Mouse (Mus musculus): ENCODE data around the gene Patj. TPM values are rescaled to one million over a fixed set of nuclear protein-coding genes. Genes with fewer than 3 reads are reported as not detected.

Gene Patj
- polyA plus RNA-seq, 1 experiment from 2014 or later = 33.2 TPM

DNA sequence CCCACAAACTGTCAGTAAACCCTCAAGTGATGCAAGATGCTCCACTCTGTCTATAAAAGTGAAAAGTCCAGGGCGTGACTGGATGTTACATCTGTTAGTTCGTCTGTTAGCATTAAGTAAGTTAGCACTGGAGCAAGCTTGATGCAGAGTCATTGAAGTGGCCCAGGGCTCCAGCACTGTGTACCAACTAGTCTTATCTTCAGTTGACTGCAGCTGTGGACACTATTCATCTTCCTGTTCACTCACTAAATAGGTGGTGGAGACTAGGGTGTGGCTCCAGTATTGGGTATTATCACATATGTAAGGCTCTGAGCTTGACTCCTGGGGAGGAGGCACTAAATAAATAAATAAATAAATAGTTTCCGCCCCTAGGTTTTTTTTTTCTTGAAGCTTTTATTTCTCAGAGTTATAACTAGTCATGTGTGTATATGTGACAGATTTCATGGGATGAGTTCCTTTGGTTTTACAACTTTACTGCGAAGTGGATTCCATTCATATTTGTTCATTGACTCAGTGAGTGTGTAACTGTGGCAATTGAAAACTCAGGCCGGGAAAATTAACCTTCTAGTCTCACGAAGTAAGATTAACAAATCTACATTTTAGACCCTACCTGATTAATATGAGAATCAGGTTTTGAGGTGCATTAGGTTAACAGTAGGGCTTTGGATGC lies 168.7 kb downstream of the Patj start:
- no peaks in the 10 kb centered on the region for H3K36me3 ChIP-seq (ENCODE audit: control insufficient read depth, insufficient read depth, low read length)
- H3K27me3 ChIP-seq (ENCODE audit: control insufficient read depth, insufficient read depth, low read length) = no peaks in the 10 kb centered on the region
- WGBS = 85% methylated on average over 6 of the region's 6 CpGs
- no peak overlapping the region for H3K4me2 ChIP-seq (replicated peaks; ENCODE audit: low read depth, low read length)
- H3K4me3 ChIP-seq (ENCODE audit: low read length) = no peak overlapping the region
- H3K9me3 ChIP-seq (ENCODE audit: control insufficient read depth, low read length) = no peaks in the 10 kb centered on the region
- no peak for ATAC-seq (ENCODE audit: low FRiP score, low TSS enrichment)
- 0 out of 2 replicates have a peak, but pooled peaks cover 3% of the 10 kb centered on the region for H3K4me1 ChIP-seq (ENCODE audit: control insufficient read depth, insufficient read depth, low read length)
- no peak overlapping the region for H3K9ac ChIP-seq (ENCODE audit: low read depth, low read length)
- no peak overlapping the region for H3K27ac ChIP-seq (ENCODE audit: low read depth, low read length)

DNA sequence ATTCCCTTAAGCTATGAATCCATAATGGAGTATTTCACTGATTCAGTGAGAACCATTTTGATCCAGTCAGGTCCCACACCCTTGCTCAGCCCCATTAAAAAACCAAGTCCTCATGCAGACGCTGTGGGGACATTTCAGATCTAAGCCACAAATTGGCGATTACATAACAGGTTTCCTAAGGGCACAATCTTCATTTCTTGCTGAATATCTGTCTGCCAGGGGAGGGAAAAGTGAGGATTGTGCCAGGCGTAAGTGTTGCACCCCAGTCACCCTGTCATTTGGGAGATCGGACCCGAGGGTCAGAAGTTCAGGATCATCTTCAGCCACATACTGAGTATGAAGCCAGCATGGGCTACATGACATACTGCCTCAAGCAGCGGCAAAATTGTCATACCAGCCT lies 171.2 kb downstream of the Patj start:
- Histone ChIP-seq H3K4me3 (ENCODE audit: low read length) (no peak overlapping the region), H3K9ac (ENCODE audit: low read depth, low read length) (no peak overlapping the region), H3K9me3 (ENCODE audit: control insufficient read depth, low read length) (no peaks in the 10 kb centered on the region), H3K36me3 (ENCODE audit: control insufficient read depth, insufficient read depth, low read length) (no peaks in the 10 kb centered on the region), H3K4me2 (replicated peaks; ENCODE audit: low read depth, low read length) (no peak overlapping the region), H3K27ac (ENCODE audit: low read depth, low read length) (no peak overlapping the region), H3K27me3 (ENCODE audit: control insufficient read depth, insufficient read depth, low read length) (no peaks in the 10 kb centered on the region), H3K4me1 (ENCODE audit: control insufficient read depth, insufficient read depth, low read length) (no peaks in the 10 kb centered on the region)
- WGBS = 88% methylated on average over 6 of the region's 6 CpGs
- ATAC-seq (ENCODE audit: low FRiP score, low TSS enrichment) = no peak

DNA sequence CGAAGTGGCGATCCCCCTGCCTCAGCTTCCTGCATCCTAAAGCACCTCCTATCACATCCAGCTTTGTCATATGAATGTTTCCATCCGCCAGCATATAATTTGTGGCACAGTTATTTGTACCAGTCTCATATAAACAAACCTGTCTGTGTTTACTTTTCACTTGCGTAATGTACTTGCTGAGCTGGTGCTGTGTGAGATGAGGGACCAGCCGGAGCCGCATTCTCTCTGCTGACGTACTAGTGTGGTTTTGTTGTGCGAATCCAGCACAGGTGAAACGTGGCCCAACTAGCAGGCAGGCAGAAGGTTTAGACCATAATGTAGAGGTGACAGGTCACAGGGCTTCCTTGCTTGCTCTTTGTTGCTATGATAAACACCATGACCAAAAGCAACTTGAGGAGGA lies 171.9 kb downstream of the Patj start:
- WGBS = 90% methylated on average over 9 of the region's 9 CpGs
- Histone ChIP-seq H3K36me3 (ENCODE audit: control insufficient read depth, insufficient read depth, low read length) (no peaks in the 10 kb centered on the region), H3K27me3 (ENCODE audit: control insufficient read depth, insufficient read depth, low read length) (no peaks in the 10 kb centered on the region), H3K4me3 (ENCODE audit: low read length) (no peak overlapping the region), H3K9ac (ENCODE audit: low read depth, low read length) (no peak overlapping the region), H3K4me1 (ENCODE audit: control insufficient read depth, insufficient read depth, low read length) (no peaks in the 10 kb centered on the region), H3K27ac (ENCODE audit: low read depth, low read length) (no peak overlapping the region), H3K9me3 (ENCODE audit: control insufficient read depth, low read length) (no peaks in the 10 kb centered on the region), H3K4me2 (replicated peaks; ENCODE audit: low read depth, low read length) (no peak overlapping the region)
- ATAC-seq (ENCODE audit: low FRiP score, low TSS enrichment) = no peak

DNA sequence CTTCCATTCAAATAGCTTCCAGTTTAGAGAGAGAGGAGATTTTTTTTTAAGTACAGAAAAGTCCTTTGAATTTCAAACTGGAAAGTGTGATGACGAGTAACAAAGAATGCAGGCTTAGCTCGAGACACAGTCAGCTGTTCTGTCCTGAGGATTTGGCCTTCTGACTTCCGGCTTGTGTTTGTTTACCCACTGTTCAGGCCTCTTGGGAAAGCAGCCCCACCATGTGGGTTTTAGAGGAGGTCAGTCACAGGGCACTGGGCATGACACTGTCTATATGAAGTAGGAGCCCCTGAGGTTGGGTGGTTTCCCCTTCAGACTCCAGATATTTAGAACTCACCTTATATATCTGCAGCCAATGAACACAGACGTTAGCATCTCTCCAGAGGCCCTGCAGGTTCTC lies 174.3 kb downstream of the Patj start:
- no peak overlapping the region for H3K4me3 ChIP-seq (ENCODE audit: low read length)
- no peaks in the 10 kb centered on the region for H3K36me3 ChIP-seq (ENCODE audit: control insufficient read depth, insufficient read depth, low read length)
- H3K27me3 ChIP-seq (ENCODE audit: control insufficient read depth, insufficient read depth, low read length) = no peaks in the 10 kb centered on the region
- WGBS = 39% methylated on average over 4 of the region's 4 CpGs
- H3K9me3 ChIP-seq (ENCODE audit: control insufficient read depth, low read length) = no peaks in the 10 kb centered on the region
- no peaks in the 10 kb centered on the region for H3K4me1 ChIP-seq (ENCODE audit: control insufficient read depth, insufficient read depth, low read length)
- H3K4me2 ChIP-seq (replicated peaks; ENCODE audit: low read depth, low read length) = no peak overlapping the region
- H3K27ac ChIP-seq (ENCODE audit: low read depth, low read length) = no peak overlapping the region
- ATAC-seq (ENCODE audit: low FRiP score, low TSS enrichment) = no peak
- no peak overlapping the region for H3K9ac ChIP-seq (ENCODE audit: low read depth, low read length)

DNA sequence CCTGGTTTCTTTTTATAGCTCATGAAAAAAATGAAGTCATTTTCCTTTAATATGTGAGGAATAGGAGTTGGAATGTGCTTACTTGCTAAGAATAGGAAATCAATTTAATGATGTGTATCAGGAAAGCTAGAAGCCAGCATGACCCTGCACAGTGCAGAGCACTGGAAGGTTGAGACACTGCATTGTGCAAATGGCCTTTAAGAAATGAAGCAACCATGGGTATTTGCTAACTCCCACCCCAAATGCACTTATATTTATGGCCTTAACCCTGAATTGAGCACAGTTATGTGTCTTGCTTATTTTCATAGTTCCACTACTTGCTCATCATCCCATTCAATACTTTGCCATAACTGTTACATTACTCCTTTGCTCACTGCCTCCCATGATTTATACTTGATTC lies 181.7 kb downstream of the Patj start:
- Histone ChIP-seq H3K4me1 (ENCODE audit: control insufficient read depth, insufficient read depth, low read length) (no peaks in the 10 kb centered on the region), H3K4me2 (replicated peaks; ENCODE audit: low read depth, low read length) (no peak overlapping the region)

DNA sequence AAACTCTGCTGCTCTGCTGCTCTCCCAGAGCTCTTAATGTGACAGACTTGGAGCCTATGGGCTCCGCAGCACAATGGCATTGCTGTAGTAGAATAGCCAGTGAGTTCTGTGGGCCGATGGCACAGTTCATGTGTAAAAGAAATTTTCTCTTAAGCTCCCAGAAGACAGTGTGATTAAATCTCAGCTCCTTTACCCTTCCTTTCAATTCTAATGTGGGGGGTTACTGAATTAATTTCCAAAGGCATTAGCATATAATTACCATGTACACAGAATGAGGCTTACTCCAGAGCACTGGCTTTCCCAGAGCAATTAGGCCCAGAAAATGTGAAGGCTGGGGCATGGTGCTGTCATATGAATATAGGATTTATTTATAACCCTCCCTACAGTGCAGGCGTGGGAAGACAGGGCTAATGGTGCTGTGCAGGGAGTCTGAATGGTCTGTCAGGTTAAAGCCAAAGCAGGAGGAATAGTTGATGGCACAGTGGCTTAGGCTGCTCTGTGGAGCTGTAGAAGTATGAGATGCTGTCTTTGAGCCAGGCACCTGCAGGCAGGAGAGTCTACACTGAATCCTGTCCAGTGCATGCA lies 182.5 kb downstream of the Patj start:
- Histone ChIP-seq H3K4me3 (ENCODE audit: low read length) (no peak overlapping the region), H3K9me3 (ENCODE audit: control insufficient read depth, low read length) (no peaks in the 10 kb centered on the region), H3K27me3 (ENCODE audit: control insufficient read depth, insufficient read depth, low read length) (no peaks in the 10 kb centered on the region), H3K4me2 (replicated peaks; ENCODE audit: low read depth, low read length) (no peak overlapping the region), H3K4me1 (ENCODE audit: control insufficient read depth, insufficient read depth, low read length) (no peaks in the 10 kb centered on the region), H3K27ac (ENCODE audit: low read depth, low read length) (no peak overlapping the region), H3K36me3 (ENCODE audit: control insufficient read depth, insufficient read depth, low read length) (no peaks in the 10 kb centered on the region), H3K9ac (ENCODE audit: low read depth, low read length) (no peak overlapping the region)
- no peak for ATAC-seq (ENCODE audit: low FRiP score, low TSS enrichment)
- WGBS = 81% methylated on average over 3 of the region's 3 CpGs

More for the DNA sequence above, 181.7 kb downstream of the Patj start:
- Histone ChIP-seq H3K9ac (ENCODE audit: low read depth, low read length) (no peak overlapping the region), H3K27me3 (ENCODE audit: control insufficient read depth, insufficient read depth, low read length) (no peaks in the 10 kb centered on the region), H3K4me3 (ENCODE audit: low read length) (no peak overlapping the region), H3K9me3 (ENCODE audit: control insufficient read depth, low read length) (no peaks in the 10 kb centered on the region), H3K27ac (ENCODE audit: low read depth, low read length) (no peak overlapping the region), H3K36me3 (ENCODE audit: control insufficient read depth, insufficient read depth, low read length) (no peaks in the 10 kb centered on the region)
- ATAC-seq (ENCODE audit: low FRiP score, low TSS enrichment) = no peak

DNA sequence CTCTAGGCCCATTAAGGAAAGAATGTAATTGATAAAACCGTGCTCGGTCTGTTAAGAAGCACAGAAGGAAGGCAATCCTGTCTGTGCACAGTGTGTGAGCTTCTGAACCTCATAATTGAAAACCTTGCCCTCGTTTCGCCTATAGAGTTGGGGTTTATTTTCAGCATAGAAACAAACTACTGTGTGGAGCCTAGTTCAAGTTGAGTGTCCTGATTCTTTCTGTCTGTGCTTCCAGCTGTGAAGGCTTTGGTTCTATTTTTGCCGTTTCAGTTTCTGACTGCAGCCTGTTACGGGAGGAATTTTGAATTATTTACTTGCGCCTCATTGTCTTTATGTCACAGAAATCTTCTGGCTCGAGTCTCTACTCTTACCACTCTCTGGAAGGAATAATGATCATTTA lies 185.9 kb downstream of the Patj start:
- Histone ChIP-seq H3K4me2 (replicated peaks; ENCODE audit: low read depth, low read length) (no peak overlapping the region), H3K4me3 (ENCODE audit: low read length) (no peak overlapping the region), H3K27me3 (ENCODE audit: control insufficient read depth, insufficient read depth, low read length) (no peaks in the 10 kb centered on the region), H3K36me3 (ENCODE audit: control insufficient read depth, insufficient read depth, low read length) (no peaks in the 10 kb centered on the region), H3K9ac (ENCODE audit: low read depth, low read length) (no peak overlapping the region), H3K9me3 (ENCODE audit: control insufficient read depth, low read length) (no peaks in the 10 kb centered on the region), H3K27ac (ENCODE audit: low read depth, low read length) (no peak overlapping the region), H3K4me1 (ENCODE audit: control insufficient read depth, insufficient read depth, low read length) (no peaks in the 10 kb centered on the region)
- no peak for ATAC-seq (ENCODE audit: low FRiP score, low TSS enrichment)
- 90% methylated on average over 8 of the region's 8 CpGs for WGBS

DNA sequence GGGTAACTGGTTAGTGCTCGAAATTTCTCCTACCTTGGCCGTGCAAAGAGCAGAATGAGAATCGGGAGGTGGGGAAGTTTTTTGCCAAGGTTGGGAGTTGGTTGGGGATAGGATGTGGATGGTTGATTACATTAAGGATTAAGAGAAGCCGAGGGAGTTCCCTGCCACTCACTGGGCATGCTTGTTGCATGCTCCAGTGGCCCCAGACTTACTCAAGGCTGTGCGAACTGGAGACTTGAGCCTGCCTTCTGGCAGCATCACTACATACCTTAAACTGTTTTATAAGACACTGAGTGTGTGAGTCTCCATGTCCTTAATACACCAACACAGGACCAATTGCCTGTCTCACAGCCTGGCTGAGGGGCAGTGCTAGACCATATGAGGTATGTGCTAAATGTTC lies 188.4 kb downstream of the Patj start:
- WGBS = 59% methylated on average over 5 of the region's 5 CpGs
- Histone ChIP-seq H3K27ac (ENCODE audit: low read depth, low read length) (no peak overlapping the region), H3K4me3 (ENCODE audit: low read length) (no peak overlapping the region), H3K27me3 (ENCODE audit: control insufficient read depth, insufficient read depth, low read length) (no peaks in the 10 kb centered on the region), H3K9me3 (ENCODE audit: control insufficient read depth, low read length) (no peaks in the 10 kb centered on the region), H3K4me1 (ENCODE audit: control insufficient read depth, insufficient read depth, low read length) (no peaks in the 10 kb centered on the region), H3K36me3 (ENCODE audit: control insufficient read depth, insufficient read depth, low read length) (no peaks in the 10 kb centered on the region), H3K9ac (ENCODE audit: low read depth, low read length) (no peak overlapping the region), H3K4me2 (replicated peaks; ENCODE audit: low read depth, low read length) (no peak overlapping the region)
- ATAC-seq (ENCODE audit: low FRiP score, low TSS enrichment) = no peak

DNA sequence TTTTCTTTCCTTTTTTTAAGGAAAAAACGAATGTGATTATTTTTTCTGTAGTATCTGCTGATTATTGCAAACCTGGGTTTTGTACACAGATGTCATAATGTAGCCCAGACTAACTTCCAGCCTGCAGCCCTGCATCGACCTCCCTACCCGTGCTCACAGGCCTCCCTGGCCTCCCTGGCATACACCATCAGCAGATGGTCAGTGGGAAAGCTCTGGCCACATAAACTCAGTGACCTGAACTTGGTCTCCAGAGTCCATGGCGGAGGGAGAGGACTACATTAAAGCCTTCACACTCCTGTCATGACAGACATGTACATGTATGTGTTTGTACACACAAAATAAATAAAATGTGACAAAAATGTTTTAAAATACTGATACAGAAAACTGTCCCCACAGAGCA lies 190.7 kb downstream of the Patj start:
- Histone ChIP-seq H3K36me3 (ENCODE audit: control insufficient read depth, insufficient read depth, low read length) (no peaks in the 10 kb centered on the region), H3K27me3 (ENCODE audit: control insufficient read depth, insufficient read depth, low read length) (no peaks in the 10 kb centered on the region), H3K9ac (ENCODE audit: low read depth, low read length) (no peak overlapping the region), H3K9me3 (ENCODE audit: control insufficient read depth, low read length) (no peaks in the 10 kb centered on the region), H3K4me2 (replicated peaks; ENCODE audit: low read depth, low read length) (no peak overlapping the region), H3K27ac (ENCODE audit: low read depth, low read length) (no peak overlapping the region), H3K4me1 (ENCODE audit: control insufficient read depth, insufficient read depth, low read length) (no peaks in the 10 kb centered on the region), H3K4me3 (ENCODE audit: low read length) (no peak overlapping the region)
- no peak for ATAC-seq (ENCODE audit: low FRiP score, low TSS enrichment)
- 76% methylated on average over 4 of the region's 4 CpGs for WGBS

Data from kidney, embryonic 14.5 days (tissue).